Mouse (Mus musculus): ENCODE data around the gene Hist1h2ae. TPM values are rescaled to one million over a fixed set of nuclear protein-coding genes. Genes with fewer than 3 reads are reported as not detected.

Hist1h2ae gene
- total RNA-seq, 2 experiments from 2014 or later: 8.6 to 27.9 TPM

- intact Hi-C loops (cut with DNase I): loop anchor here (5.0 kb wide), 1 partner anchor 51 kb away; the partner anchor contains the start of gene Hist1h4d
- peak; percentile 93 to 96 for DNase-seq
These were observed 39.8 kb downstream of the Hist1h2ae start, which contains the start of gene Hist1h4h for GRCm38 (mm10) chr13:23530901-23531875. TSS of gene Hist1h4h (plus strand) at chr13:23531050.

DNA sequence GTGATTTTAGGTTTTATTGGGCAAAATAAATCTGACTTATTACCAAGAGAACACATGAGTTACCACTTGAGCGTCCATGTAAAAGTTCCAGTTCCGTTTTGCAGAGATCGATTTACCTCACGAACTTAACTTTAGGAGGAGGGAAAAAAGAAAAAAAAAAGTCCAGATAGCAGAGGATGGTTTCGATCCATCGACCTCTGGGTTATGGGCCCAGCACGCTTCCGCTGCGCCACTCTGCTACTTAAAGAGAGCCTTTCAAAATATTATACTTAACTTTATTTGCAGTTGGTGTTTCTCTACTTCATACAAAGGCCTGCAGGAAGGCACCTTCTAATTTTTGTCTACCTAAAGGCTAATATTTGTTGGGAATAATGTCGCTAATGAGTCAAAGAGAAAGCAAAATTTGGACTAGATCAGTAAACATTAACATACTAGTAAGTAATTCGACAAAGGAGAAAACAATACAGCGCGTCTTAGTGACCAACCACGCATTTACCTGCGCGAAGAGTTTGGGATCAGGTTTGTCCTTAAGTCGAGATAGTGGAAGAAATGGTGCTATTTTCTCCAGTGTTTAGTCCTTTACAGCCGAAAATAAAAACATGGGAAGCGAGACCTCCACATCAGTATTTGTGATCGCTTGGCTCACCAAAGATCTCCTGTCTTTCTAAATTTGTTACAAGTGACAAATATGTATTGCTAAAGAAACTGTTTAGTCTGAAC, 40.7 kb downstream of the Hist1h2ae start:
- intact Hi-C loops (cut with DNase I): loop anchor here (5.0 kb wide), 1 partner anchor 52 kb away; the partner anchor contains the start of gene Hist1h4d
- peak; percentile 64 to 73 for DNase-seq

DNA sequence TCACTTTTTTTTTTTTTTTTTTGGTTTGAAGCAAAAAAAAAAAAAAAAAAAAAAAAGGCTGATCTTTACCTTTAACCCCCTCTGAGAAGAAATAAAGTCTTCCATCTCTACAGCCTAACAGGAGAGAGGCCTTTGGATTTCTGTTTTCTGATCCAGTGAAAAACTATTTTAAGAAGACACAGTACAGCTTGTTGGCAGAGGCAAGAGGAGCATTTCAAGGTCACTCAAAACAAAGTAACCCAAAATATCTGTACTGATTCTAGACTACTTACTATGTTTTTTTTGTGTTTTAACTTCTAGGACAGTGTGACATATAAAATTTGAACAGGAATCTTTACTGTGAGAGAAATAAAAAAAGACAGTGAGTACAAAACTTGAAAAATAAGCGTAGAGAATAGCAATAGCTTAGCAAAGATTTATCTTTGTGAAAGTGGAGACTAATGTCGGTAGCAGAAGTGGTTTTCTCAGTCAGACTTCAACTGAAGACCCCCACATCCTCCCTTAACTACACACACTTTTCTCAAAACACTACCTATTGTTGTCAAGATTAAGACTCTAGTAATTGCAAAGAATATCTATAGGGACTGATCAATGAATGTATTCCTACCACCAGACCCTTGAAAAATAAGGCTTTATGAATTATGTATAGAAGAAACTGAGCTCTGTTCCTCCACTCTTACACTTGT, 41.4 kb downstream of the Hist1h2ae start:
- intact Hi-C loops (cut with DNase I): loop anchor here (5.0 to 10.0 kb wide), 2 partner anchors 53 to 1815 kb away; partner anchors contain the start of genes Hist1h2ai, Hist1h2bl, Hist1h3h and Hist1h4d
- DNase-seq: no peak

- DNase-seq: no peak
- intact Hi-C loops (cut with DNase I): loop anchor here (10.0 kb wide), 1 partner anchor 1814 kb away; the partner anchor contains the start of genes Hist1h2ai, Hist1h2bl and Hist1h3h
These were observed 42.0 kb downstream of the Hist1h2ae start for GRCm38 (mm10) chr13:23529005-23529404.

DNA sequence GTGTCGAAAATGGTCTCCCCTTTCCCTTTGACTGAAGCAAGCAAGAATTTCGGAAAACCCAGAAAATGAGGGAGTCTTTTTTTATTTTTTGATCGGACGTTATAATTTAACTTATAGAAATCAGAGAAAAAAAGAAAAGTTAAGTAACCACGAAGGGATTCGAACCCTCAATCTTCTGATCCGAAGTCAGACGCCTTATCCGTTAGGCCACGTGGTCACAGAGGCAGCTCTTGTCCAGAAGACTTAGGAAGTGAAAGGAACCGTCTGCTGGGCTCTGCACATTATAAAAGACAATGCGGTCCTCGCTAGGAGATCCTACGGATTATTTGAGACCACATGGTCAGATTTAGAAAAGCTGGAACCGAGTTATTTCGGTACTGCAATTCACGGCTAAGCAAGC, 44.7 kb downstream of the Hist1h2ae start:
- DNase-seq: peak; percentile 90 to 95
- intact Hi-C loops (cut with DNase I): loop anchor here (10.0 kb wide), 1 partner anchor 1812 kb away; the partner anchor contains the start of genes Hist1h2ai, Hist1h2bl and Hist1h3h

- intact Hi-C loops (cut with DNase I): loop anchor here (2.0 to 10.0 kb wide), 2 partner anchors 95 to 1811 kb away; partner anchors contain the start of genes Hist1h2ai, Hist1h2bl and Hist1h3h
These were observed 45.1 kb downstream of the Hist1h2ae start for GRCm38 (mm10) chr13:23525901-23526300.

DNA sequence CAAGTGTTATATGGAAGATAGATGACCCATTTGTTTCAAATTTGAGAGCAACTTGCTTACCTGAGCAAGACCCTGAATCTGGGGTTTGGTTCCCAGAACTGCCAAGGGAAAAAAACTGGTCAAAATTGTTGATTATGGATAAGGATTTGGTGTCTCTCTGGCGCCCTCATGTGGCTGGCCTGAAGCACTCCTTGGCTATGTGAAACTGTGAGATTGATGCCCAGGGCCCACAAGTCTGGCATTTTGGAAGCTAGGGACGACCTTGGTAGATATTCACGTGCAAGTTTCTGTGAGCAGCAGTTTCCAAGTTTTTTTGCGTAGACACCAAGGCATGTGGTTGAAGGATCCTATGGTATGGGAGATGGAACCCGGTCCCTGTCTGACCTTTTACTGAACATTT, 46.4 kb downstream of the Hist1h2ae start:
- intact Hi-C loops (cut with DNase I): loop anchor here (2.0 to 10.0 kb wide), 2 partner anchors 94 to 1810 kb away; partner anchors contain the start of genes Hist1h2ai, Hist1h2bl and Hist1h3h
- peak; percentile 82 to 85 for DNase-seq

More at GRCm38 (mm10) chr13:23525901-23526300, 45.1 kb downstream of the Hist1h2ae start:
- DNase-seq: no peak

DNA sequence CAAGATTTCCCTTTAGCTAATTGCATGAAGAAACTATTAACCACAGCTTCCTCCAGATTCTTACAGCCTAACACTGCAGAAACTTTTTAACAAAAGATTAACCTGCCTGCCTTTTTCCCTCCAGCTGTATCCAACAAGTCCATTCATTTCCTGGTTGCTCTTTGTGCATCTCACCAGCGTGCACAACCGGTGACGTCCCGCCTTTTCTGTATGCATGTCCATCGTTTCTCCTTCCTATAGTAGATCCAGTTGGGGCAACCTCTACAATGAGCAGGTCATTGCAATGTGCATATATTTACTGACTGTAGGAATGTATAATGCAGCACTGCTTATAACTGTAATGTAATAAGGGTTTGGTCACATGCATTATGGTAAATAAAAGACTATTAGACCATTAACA, 47.0 kb downstream of the Hist1h2ae start:
- DNase-seq: no peak
- intact Hi-C loops (cut with DNase I): loop anchor here (2.0 to 10.0 kb wide), 2 partner anchors 93 to 1809 kb away; partner anchors contain the start of genes Hist1h2ai, Hist1h2bl and Hist1h3h

GRCm38 (mm10) chr13:23521703-23522102, 49.3 kb downstream of the Hist1h2ae start:
- intact Hi-C loops (cut with DNase I): loop anchor here (10.0 kb wide), 1 partner anchor 1807 kb away; the partner anchor contains the start of genes Hist1h2ai, Hist1h2bl and Hist1h3h
- DNase-seq: peak; percentile 75 to 79

Small RNA genes lying within 50 kb of the gene (microRNA-seq; reads per million reads assigned to microRNA genes)
- 0 reads per million in 2 experiments for gene Gm44297
- 0 reads per million in 2 experiments for gene Gm44359
- gene Gm44394: 0 reads per million in 2 experiments

Other genes starting within 250 kb of the Hist1h2ae start
- gene Zfp322a, start 202.0 kb downstream of the Hist1h2ae start, total RNA-seq (2021): 10 to 100 TPM; 18.8 to 21.7 TPM
- gene Abt1, start 147.4 kb downstream of the Hist1h2ae start, total RNA-seq (2021): 1 to 10 TPM; 4.5 to 5.0 TPM
- not detected for gene Btn1a1, start 105.3 kb downstream of the Hist1h2ae start, total RNA-seq (2021)
- not detected for gene Btn2a2, start 82.4 kb downstream of the Hist1h2ae start, total RNA-seq (2021)
- 100 to 1,000 TPM; 465 to 538 TPM for gene Hist1h4h, start 40.2 kb downstream of the Hist1h2ae start, total RNA-seq (2021)
- gene Hist1h2af, start 37.3 kb downstream of the Hist1h2ae start, total RNA-seq (2021): 100 to 1,000 TPM in 1 of 2 experiments, 10 to 100 TPM in 1; 49.0 to 131 TPM
- gene Hist1h3g, start 35.8 kb downstream of the Hist1h2ae start, total RNA-seq (2021): 10 to 100 TPM; 13.1 to 34.3 TPM
- gene Hist1h2bh, start 27.8 kb downstream of the Hist1h2ae start, total RNA-seq (2021): 1 to 10 TPM; 3.7 to 7.4 TPM
- 10 to 100 TPM; 21.6 to 40.3 TPM for gene Hist1h3f, start 27.2 kb downstream of the Hist1h2ae start, total RNA-seq (2021)
- gene Hist1h4f, start 19.6 kb downstream of the Hist1h2ae start, total RNA-seq (2021): 100 to 1,000 TPM; 106 to 209 TPM
- gene Hist1h1d, start 18.0 kb downstream of the Hist1h2ae start, total RNA-seq (2021): 10 to 100 TPM in 1 of 2 experiments, 1 to 10 TPM in 1; 5.2 to 11.7 TPM
- gene Hist1h3e, start 8.9 kb downstream of the Hist1h2ae start, total RNA-seq (2021): 10 to 100 TPM; 49.0 to 79.9 TPM
- 100 to 1,000 TPM; 100 to 175 TPM for gene Hist1h2bg, start 176 bp upstream of the Hist1h2ae start, total RNA-seq (2021)
- 10 to 100 TPM; 45.4 to 89.0 TPM for gene Hist1h2bf, start 3.0 kb upstream of the Hist1h2ae start, total RNA-seq (2021)
- gene Hist1h2ad, start 3.2 kb upstream of the Hist1h2ae start, total RNA-seq (2021): 10 to 100 TPM; 15.1 to 24.5 TPM
- gene Hist1h3d, start 4.5 kb upstream of the Hist1h2ae start, total RNA-seq (2021): 10 to 100 TPM in 1 of 2 experiments, 1 to 10 TPM in 1; 7.8 to 17.6 TPM
- 100 to 1,000 TPM in 1 of 2 experiments, 10 to 100 TPM in 1; 92.0 to 119 TPM for gene Hist1h4d, start 10.4 kb upstream of the Hist1h2ae start, total RNA-seq (2021)
- gene Hist1h2be, start 49.9 kb upstream of the Hist1h2ae start, total RNA-seq (2021): 10 to 100 TPM; 10.5 to 16.6 TPM
- 10 to 100 TPM; 56.8 to 68.5 TPM for gene Hist1h1e, start 51.3 kb upstream of the Hist1h2ae start, total RNA-seq (2021)
- 1 to 10 TPM; 2.0 to 3.7 TPM for gene Hist1h2ac, start 112.7 kb upstream of the Hist1h2ae start, total RNA-seq (2021)
- 10 to 100 TPM; 48.8 to 56.9 TPM for gene Hist1h2bc, start 113.0 kb upstream of the Hist1h2ae start, total RNA-seq (2021)
- gene Hist1h1t, start 124.6 kb upstream of the Hist1h2ae start, total RNA-seq (2021): under 1 TPM; 0.31 to 0.32 TPM
- gene Hist1h4c, start 127.2 kb upstream of the Hist1h2ae start, total RNA-seq (2021): 10 to 100 TPM; 62.9 to 77.3 TPM
- gene Hfe, start 139.6 kb upstream of the Hist1h2ae start, total RNA-seq (2021): 10 to 100 TPM; 39.5 to 41.3 TPM
- 100 to 1,000 TPM; 200 to 202 TPM for gene Hist1h1c, start 167.6 kb upstream of the Hist1h2ae start, total RNA-seq (2021)
- 10 to 100 TPM; 21.1 to 58.2 TPM for gene Hist1h3c, start 174.4 kb upstream of the Hist1h2ae start, total RNA-seq (2021)
- gene Hist1h2bb, start 175.5 kb upstream of the Hist1h2ae start, total RNA-seq (2021): 10 to 100 TPM; 26.5 to 61.9 TPM
- gene Hist1h2ab, start 179.9 kb upstream of the Hist1h2ae start, total RNA-seq (2021): 100 to 1,000 TPM in 1 of 2 experiments, 10 to 100 TPM in 1; 54.2 to 146 TPM
- 100 to 1,000 TPM in 1 of 2 experiments, 10 to 100 TPM in 1; 70.3 to 154 TPM for gene Hist1h3b, start 181.0 kb upstream of the Hist1h2ae start, total RNA-seq (2021)
- 10 to 100 TPM; 44.8 to 83.6 TPM for gene Hist1h4b, start 185.8 kb upstream of the Hist1h2ae start, total RNA-seq (2021)
- 10 to 100 TPM; 33.4 to 91.7 TPM for gene Hist1h4a, start 190.0 kb upstream of the Hist1h2ae start, total RNA-seq (2021)
- gene Hist1h3a, start 191.2 kb upstream of the Hist1h2ae start, total RNA-seq (2021): 100 to 1,000 TPM in 1 of 2 experiments, 10 to 100 TPM in 1; 55.1 to 114 TPM
- gene Hist1h1a, start 192.4 kb upstream of the Hist1h2ae start, total RNA-seq (2021): 10 to 100 TPM; 28.9 to 69.7 TPM
- gene Trim38, start 198.7 kb upstream of the Hist1h2ae start, total RNA-seq (2021): not detected
- gene Slc17a2, start 235.8 kb upstream of the Hist1h2ae start, total RNA-seq (2021): not detected

Data from heart, postnatal 14 days (tissue).